In genomic region chr4:97777706-97778176, GRCm38 (mm10) we compare ENCODE assay signal across 9 mouse cellular contexts. TPM values are rescaled to one million over a fixed set of nuclear protein-coding genes. Genes with fewer than 3 reads are reported as not detected.
DNase-seq lines count a peak whose midpoint lies in the region; ATAC-seq lines count a peak whose summit lies in the region.
"Had no signal": no experiment of that assay in that cellular context is flagged by ENCODE, and none has a peak within 500 bp of the region (broad histone marks: within the 10 kb centered on the region; RNA-seq: fewer than 3 reads in every experiment).

Gene E130114P18Rik (minus strand): TSS chr4:97778078.

- peaks cover 17% of the 10 kb centered on the region for H3K4me1 ChIP-seq in intestine, embryonic 14.5 days (replicated peaks; ENCODE audit: control insufficient read depth, insufficient read depth, low read length)
- peaks cover 45% of the 10 kb centered on the region for H3K4me1 ChIP-seq in midbrain, embryonic 13.5 days (replicated peaks)

- DNase-seq in layer of hippocampus, adult 9-11 months = peak; percentile 39
- DNase-seq in layer of hippocampus, adult 9-10 months (ENCODE audit: low spot score) = no peak
- DNase-seq in embryo, embryonic 9.5 days (ENCODE audit: extremely low spot score) = peak; percentile 51
- peak; percentile 82 for DNase-seq in intestine, embryonic 14.5 days (ENCODE audit: low spot score)
- peak; percentile 41 for DNase-seq in liver
- DNase-seq in spleen, postnatal 36 days (ENCODE audit: low spot score in 2 of 2) = peak; percentile 33 to 34

- H3K36me3 ChIP-seq in intestine, embryonic 14.5 days (ENCODE audit: control insufficient read depth, insufficient read depth, low read length) = no peaks in the 10 kb centered on the region
- no peaks in the 10 kb centered on the region for H3K36me3 ChIP-seq in midbrain, embryonic 13.5 days

- H3K9ac ChIP-seq in intestine, embryonic 14.5 days (ENCODE audit: low read length) = peak within 1 kb of the TSS; percentile 99
- peak within 1 kb of the TSS; percentile 94 for H3K9ac ChIP-seq in midbrain, embryonic 13.5 days (replicated peaks)

- H3K27ac ChIP-seq in intestine, embryonic 14.5 days (ENCODE audit: low read depth) = peak within 1 kb of the TSS; percentile 92
- H3K27ac ChIP-seq in midbrain, embryonic 13.5 days = peak within 1 kb of the TSS; percentile 85

- peak; percentile 40 for ATAC-seq in granulocyte monocyte progenitor cell, adult 5-6 weeks (replicated peaks; ENCODE audit: poor library complexity, severe bottlenecking)
- ATAC-seq in intestine, embryonic 14.5 days (replicated peaks; ENCODE audit: low FRiP score, low TSS enrichment, low read depth) = peak; percentile 65
- ATAC-seq in midbrain, embryonic 13.5 days = peak; percentile 80

- peak within 1 kb of the TSS; percentile 79 for H3K4me2 ChIP-seq in intestine, embryonic 14.5 days (ENCODE audit: low read length)
- peak within 1 kb of the TSS; percentile 88 for H3K4me2 ChIP-seq in midbrain, embryonic 13.5 days (replicated peaks)

- H3K27me3 ChIP-seq in intestine, embryonic 14.5 days (replicated peaks; ENCODE audit: control insufficient read depth, insufficient read depth, low read length) = no peaks in the 10 kb centered on the region
- peaks cover 64% of the 10 kb centered on the region for H3K27me3 ChIP-seq in midbrain, embryonic 13.5 days
- H3K27me3 ChIP-seq: CH12.LX had no signal

- H3K9me3 ChIP-seq in intestine, embryonic 14.5 days (ENCODE audit: control insufficient read depth, low read length) = no peaks in the 10 kb centered on the region
- H3K9me3 ChIP-seq in midbrain, embryonic 13.5 days = no peaks in the 10 kb centered on the region

- under 1% methylated on average over 35 of the region's 37 CpGs for WGBS in intestine, embryonic 14.5 days
- WGBS in midbrain, embryonic 13.5 days = under 1% methylated on average over 37 of the region's 37 CpGs

- peak within 1 kb of the TSS; percentile 82 for H3K4me3 ChIP-seq in intestine, embryonic 14.5 days (ENCODE audit: low read depth, low read length)
- H3K4me3 ChIP-seq in midbrain, embryonic 13.5 days (replicated peaks) = peak within 1 kb of the TSS; percentile 72

RNA-seq across cellular contexts. Expression of gene E130114P18Rik, which starts in this region (rescaled TPM):
- not detected in 2 replicates for total RNA-seq in granulocyte monocyte progenitor cell, adult 5-6 weeks (2014; fragmentation: Nextera tagmentation)
- not detected in 2 replicates for total RNA-seq in granulocyte monocyte progenitor cell, adult 5-6 weeks (2017)
- polyA plus RNA-seq in intestine, embryonic 14.5 days (2014; fragmentation: Nextera tagmentation; extraction: Ambion mirVana) = 5.2 and 8.0 TPM in 2 replicates
- polyA plus RNA-seq in midbrain, embryonic 13.5 days (2015; fragmentation: Nextera tagmentation; extraction: Ambion mirVana) = 22.5 and 24.4 TPM in 2 replicates
- total RNA-seq: CH12.LX had no signal

Comparison
In these comparisons a context has a peak if more than half of its experiments do, and no peak if none do; other contexts are left out.
1. Peak in ATAC-seq in granulocyte monocyte progenitor cell, adult 5-6 weeks; RNA of the gene not detected or under 1 TPM.